Mouse (Mus musculus) heart, postnatal 0 days (tissue): ENCODE results near the gene Bag1. TPM values are rescaled to one million over a fixed set of nuclear protein-coding genes. Genes with fewer than 3 reads are reported as not detected.
"Not testable (repeated sequence)": the region's sequence is repeated elsewhere in the genome, so short reads cannot be mapped to it uniquely, and the experiment has no call there.

Source experiments
- ATAC-seq: fragments of 200-750 bp; cut with Nextera tagmentation; 2 replicates; pipeline ENCODE4 v1.8.0; 2017; ENCODE audit warnings: low read depth, moderate number of reproducible peaks, moderate library complexity; ENCODE audit not compliant: insufficient read depth
- DNase-seq: peaks from one replicate; pipeline ENCODE4 v3.0.0-alpha.2; 2016; ENCODE audit warnings: low spot score
- H3K27ac ChIP-seq: fragments of 300-500 bp; sonication (generic); 2 replicates; pipeline ENCODE4 v1.5.1; 2014; ENCODE audit warnings: low read depth, mild to moderate bottlenecking
- H3K27me3 ChIP-seq: fragments of 300-500 bp; sonication (generic); 2 replicates; pipeline ENCODE4 v1.6.1; 2014; ENCODE audit warnings: low read length, mixed read lengths; ENCODE audit not compliant: control insufficient read depth, insufficient read depth
- H3K36me3 ChIP-seq: fragments of 300-500 bp; sonication (generic); replicated peaks from 2 replicates; pipeline ENCODE4 v1.6.1; 2014; ENCODE audit warnings: low read length, mixed read lengths; ENCODE audit not compliant: control insufficient read depth, insufficient read depth
- H3K4me1 ChIP-seq: fragments of 300-500 bp; sonication (generic); 2 replicates; pipeline ENCODE4 v1.6.1; 2014; ENCODE audit warnings: antibody characterized with exemption; ENCODE audit not compliant: control insufficient read depth, insufficient read depth
- H3K4me2 ChIP-seq: fragments of 300-500 bp; sonication (generic); 2 replicates; pipeline ENCODE4 v1.6.1; 2014; ENCODE audit warnings: low read depth, mild to moderate bottlenecking, low read length, moderate library complexity
- H3K4me3 ChIP-seq: fragments of 300-500 bp; sonication (generic); 2 replicates; pipeline ENCODE4 v1.5.1; 2014; ENCODE audit warnings: low read depth, low read length
- H3K9ac ChIP-seq: fragments of 300-500 bp; sonication (generic); replicated peaks from 2 replicates; pipeline ENCODE4 v1.6.1; 2014; ENCODE audit warnings: low read depth, low read length, mixed read lengths
- H3K9me3 ChIP-seq: fragments of 300-500 bp; sonication (generic); replicated peaks from 2 replicates; pipeline ENCODE4 v1.6.1; 2016; ENCODE audit warnings: low read length; ENCODE audit not compliant: control insufficient read depth
- CTCF ChIP-seq: IDR thresholded peaks from 2 replicates; pipeline ENCODE4 v1.5.1; 2016; ENCODE audit warnings: antibody characterized with exemption, control low read depth, low read depth
- EP300 ChIP-seq: IDR thresholded peaks from 2 replicates; pipeline ENCODE4 v1.6.1; 2016; ENCODE audit warnings: antibody characterized with exemption, low read depth
- WGBS: fragments of 180-500 bp; shearing (Covaris S2); extraction: QIAGEN DNeasy Blood & Tissue Kit; methylation state at CpG from one replicate; pipeline ENCODE4 v1.1.7; 2014; 5-methylcytosine and 5-hydroxymethylcytosine counted together
- polyA plus RNA-seq: library from polyadenylated mRNA; unstranded; fragments of >200 nt; fragmentation: Nextera tagmentation; extraction: Ambion mirVana; gene quantifications from 2 replicates; pipeline ENCODE4 v1.2.1, GENCODE M21; 2015
- total RNA-seq: library from RNA; depleted of rRNA; stranded (reverse); fragments of >200 nt; gene quantifications from 2 replicates; pipeline ENCODE4 v1.2.3, GENCODE M21; 2014; ENCODE audit warnings: low replicate concordance

Gene Bag1
- total and polyA plus RNA-seq, 2 experiments from 2014 or later: 77.3 to 213 TPM

- Histone ChIP-seq H3K27ac (peak overlapping the region; percentile 89), H3K4me2 (peak overlapping the region; percentile 71), H3K27me3 (no peaks in the 10 kb centered on the region), H3K36me3 (peaks cover 38% of the 10 kb centered on the region), H3K9me3 (no peaks in the 10 kb centered on the region), H3K9ac (peak overlapping the region; percentile 83), H3K4me1 (peaks cover 17% of the 10 kb centered on the region), H3K4me3 (peak overlapping the region; percentile 80)
- ATAC-seq: peak; percentile 62
- 0% methylated on average over 39 of the region's 40 CpGs for WGBS
- TF ChIP-seq CTCF: no peak
- TF ChIP-seq EP300: no peak
- DNase-seq: no peak
Observed at GRCm38 (mm10) chr4:40947565-40948159, 432 bp downstream of the Bag1 start.

GRCm38 (mm10) chr4:40946516-40947121 is 1.5 kb downstream of the Bag1 start:
- Histone ChIP-seq H3K27ac (no peak overlapping the region), H3K4me2 (peak overlapping the region; percentile 71), H3K9ac (peak overlapping the region; percentile 83), H3K27me3 (no peaks in the 10 kb centered on the region), H3K4me1 (peaks cover 17% of the 10 kb centered on the region), H3K4me3 (peak overlapping the region; percentile 80), H3K9me3 (no peaks in the 10 kb centered on the region), H3K36me3 (peaks cover 42% of the 10 kb centered on the region)
- 85% methylated on average over 7 of the region's 7 CpGs for WGBS
- no peak for TF ChIP-seq CTCF
- no peak for TF ChIP-seq EP300
- DNase-seq: no peak
- ATAC-seq: no peak

- no peak overlapping the region for H3K4me3 ChIP-seq
- H3K4me2 ChIP-seq: no peak overlapping the region
- no peaks in the 10 kb centered on the region for H3K27me3 ChIP-seq
- H3K9me3 ChIP-seq: peaks cover 6% of the 10 kb centered on the region; the same call in 1 of the 2 replicates
- H3K27ac ChIP-seq: no peak overlapping the region
- ATAC-seq (no peak), DNase-seq (no peak)
- peaks cover 65% of the 10 kb centered on the region for H3K36me3 ChIP-seq
- 94% methylated on average over 5 of the region's 5 CpGs for WGBS
- no peak for TF ChIP-seq EP300
- no peak for TF ChIP-seq CTCF
- no peak overlapping the region for H3K9ac ChIP-seq
- peaks cover 12% of the 10 kb centered on the region for H3K4me1 ChIP-seq
Observed at GRCm38 (mm10) chr4:40943651-40944050, 4.4 kb downstream of the Bag1 start.

GRCm38 (mm10) chr4:40938793-40939192 is 9.3 kb downstream of the Bag1 start:
- no peak for ATAC-seq
- peaks cover 92% of the 10 kb centered on the region for H3K36me3 ChIP-seq
- TF ChIP-seq CTCF: no peak
- TF ChIP-seq EP300: no peak

GRCm38 (mm10) chr4:40936175-40936839 is 11.8 kb downstream of the Bag1 start:
- no peak overlapping the region for H3K9ac ChIP-seq
- H3K4me1 ChIP-seq: no peaks in the 10 kb centered on the region
- 64% methylated on average over 9 of the region's 9 CpGs for WGBS
- ATAC-seq (peak; percentile 69), DNase-seq (peak; percentile 31)
- peaks cover 6% of the 10 kb centered on the region; the same call in 1 of the 2 replicates for H3K9me3 ChIP-seq
- no peaks in the 10 kb centered on the region for H3K27me3 ChIP-seq
- peak overlapping the region; percentile 17; the same call in 1 of the 2 replicates for H3K27ac ChIP-seq
- TF ChIP-seq CTCF (no peak), EP300 (no peak)
- H3K4me3 ChIP-seq: no peak overlapping the region
- peaks cover 77% of the 10 kb centered on the region for H3K36me3 ChIP-seq
- no peak overlapping the region for H3K4me2 ChIP-seq

More at GRCm38 (mm10) chr4:40938793-40939192, 9.3 kb downstream of the Bag1 start:
- H3K27me3 ChIP-seq: no peaks in the 10 kb centered on the region
- no peak overlapping the region for H3K4me2 ChIP-seq
- no peak overlapping the region for H3K9ac ChIP-seq
- no peak overlapping the region for H3K27ac ChIP-seq
- peaks cover 6% of the 10 kb centered on the region; the same call in 1 of the 2 replicates for H3K9me3 ChIP-seq
- DNase-seq: no peak
- H3K4me3 ChIP-seq: no peak overlapping the region
- no peaks in the 10 kb centered on the region for H3K4me1 ChIP-seq
- WGBS: 95% methylated on average over 5 of the region's 5 CpGs

GRCm38 (mm10) chr4:40934369-40934768 is 13.7 kb downstream of the Bag1 start:
- not testable (repeated sequence) for H3K4me3 ChIP-seq, ATAC-seq, H3K27ac ChIP-seq, DNase-seq, H3K9ac ChIP-seq, H3K4me1 ChIP-seq, H3K4me2 ChIP-seq, H3K27me3 ChIP-seq, H3K9me3 ChIP-seq
- 88% methylated on average over 3 of the region's 3 CpGs for WGBS
- peaks cover 58% of the 10 kb centered on the region for H3K36me3 ChIP-seq
